Mouse (Mus musculus): ENCODE data around the gene Cnst. TPM values are rescaled to one million over a fixed set of nuclear protein-coding genes. Genes with fewer than 3 reads are reported as not detected.

The Cnst gene
- polyA plus RNA-seq, 1 experiment, result 25.8 TPM

- no peak overlapping the region for H3K27ac ChIP-seq (ENCODE audit: insufficient read depth, low read length)
- no peaks in the 10 kb centered on the region for H3K4me1 ChIP-seq (ENCODE audit: control insufficient read depth, insufficient read depth, low read length)
- TF ChIP-seq CTCF (IDR thresholded peaks at IDR 0.05; ENCODE audit: extremely low read depth, insufficient read depth, low read length) (no peak), POLR2A (IDR thresholded peaks at IDR 0.05; ENCODE audit: extremely low read depth, insufficient read depth, low read length) (no peak)
- no peak overlapping the region for H3K4me3 ChIP-seq (ENCODE audit: insufficient read depth, low read length)
These were observed 103.2 kb downstream of the Cnst start for GRCm38 (mm10) chr1:179649324-179649723.

- H3K27ac ChIP-seq (ENCODE audit: insufficient read depth, low read length), result no peak overlapping the region
- H3K4me3 ChIP-seq (ENCODE audit: insufficient read depth, low read length), result no peak overlapping the region
- no peaks in the 10 kb centered on the region for H3K4me1 ChIP-seq (ENCODE audit: control insufficient read depth, insufficient read depth, low read length)
- TF ChIP-seq CTCF (IDR thresholded peaks at IDR 0.05; ENCODE audit: extremely low read depth, insufficient read depth, low read length) (no peak), POLR2A (IDR thresholded peaks at IDR 0.05; ENCODE audit: extremely low read depth, insufficient read depth, low read length) (no peak)
These were observed 104.1 kb downstream of the Cnst start for GRCm38 (mm10) chr1:179650284-179650683.

- H3K4me3 ChIP-seq (ENCODE audit: insufficient read depth, low read length), result no peak overlapping the region
- no peaks in the 10 kb centered on the region for H3K4me1 ChIP-seq (ENCODE audit: control insufficient read depth, insufficient read depth, low read length)
- no peak overlapping the region for H3K27ac ChIP-seq (ENCODE audit: insufficient read depth, low read length)
- TF ChIP-seq POLR2A (IDR thresholded peaks at IDR 0.05; ENCODE audit: extremely low read depth, insufficient read depth, low read length) (no peak), CTCF (IDR thresholded peaks at IDR 0.05; ENCODE audit: extremely low read depth, insufficient read depth, low read length) (no peak)
These were observed 105.1 kb downstream of the Cnst start for GRCm38 (mm10) chr1:179651224-179651623.

- TF ChIP-seq CTCF (IDR thresholded peaks at IDR 0.05; ENCODE audit: extremely low read depth, insufficient read depth, low read length) (no peak), POLR2A (IDR thresholded peaks at IDR 0.05; ENCODE audit: extremely low read depth, insufficient read depth, low read length) (no peak)
- Histone ChIP-seq H3K4me1 (ENCODE audit: control insufficient read depth, insufficient read depth, low read length) (no peaks in the 10 kb centered on the region), H3K27ac (ENCODE audit: insufficient read depth, low read length) (no peak overlapping the region), H3K4me3 (ENCODE audit: insufficient read depth, low read length) (no peak overlapping the region)
These were observed 116.9 kb downstream of the Cnst start for GRCm38 (mm10) chr1:179663065-179663464.

- TF ChIP-seq POLR2A (IDR thresholded peaks at IDR 0.05; ENCODE audit: extremely low read depth, insufficient read depth, low read length) (no peak), CTCF (IDR thresholded peaks at IDR 0.05; ENCODE audit: extremely low read depth, insufficient read depth, low read length) (no peak)
These were observed 118.2 kb downstream of the Cnst start for GRCm38 (mm10) chr1:179664309-179664930.

GRCm38 (mm10) chr1:179666971-179667370 is 120.8 kb downstream of the Cnst start:
- H3K4me1 ChIP-seq (ENCODE audit: control insufficient read depth, insufficient read depth, low read length), result peaks cover 3% of the 10 kb centered on the region
- peak overlapping the region; percentile 79; the same call in 1 of the 2 replicates for H3K4me3 ChIP-seq (ENCODE audit: insufficient read depth, low read length)
- TF ChIP-seq POLR2A (IDR thresholded peaks at IDR 0.05; ENCODE audit: extremely low read depth, insufficient read depth, low read length) (no peak), CTCF (IDR thresholded peaks at IDR 0.05; ENCODE audit: extremely low read depth, insufficient read depth, low read length) (no peak)
- peak overlapping the region; percentile 18; the same call in 1 of the 2 replicates for H3K27ac ChIP-seq (ENCODE audit: insufficient read depth, low read length)

More at GRCm38 (mm10) chr1:179664309-179664930, 118.2 kb downstream of the Cnst start:
- Histone ChIP-seq H3K4me1 (ENCODE audit: control insufficient read depth, insufficient read depth, low read length) (peaks cover 3% of the 10 kb centered on the region), H3K4me3 (ENCODE audit: insufficient read depth, low read length) (no peak overlapping the region), H3K27ac (ENCODE audit: insufficient read depth, low read length) (no peak overlapping the region)

- Histone ChIP-seq H3K27ac (ENCODE audit: insufficient read depth, low read length) (peak overlapping the region; percentile 18; the same call in 1 of the 2 replicates), H3K4me3 (ENCODE audit: insufficient read depth, low read length) (peak overlapping the region; percentile 79), H3K4me1 (ENCODE audit: control insufficient read depth, insufficient read depth, low read length) (peaks cover 3% of the 10 kb centered on the region)
- TF ChIP-seq POLR2A (IDR thresholded peaks at IDR 0.05; ENCODE audit: extremely low read depth, insufficient read depth, low read length), result no peak
- TF ChIP-seq CTCF (IDR thresholded peaks at IDR 0.05; ENCODE audit: extremely low read depth, insufficient read depth, low read length), result no peak
These were observed 121.3 kb downstream of the Cnst start for GRCm38 (mm10) chr1:179667450-179667849.

- Histone ChIP-seq H3K27ac (ENCODE audit: insufficient read depth, low read length) (peak within 1 kb of the TSS; percentile 68; the same call in 1 of the 2 replicates), H3K4me3 (ENCODE audit: insufficient read depth, low read length) (peak within 1 kb of the TSS; percentile 79), H3K4me1 (ENCODE audit: control insufficient read depth, insufficient read depth, low read length) (peaks cover 3% of the 10 kb centered on the region)
- TF ChIP-seq CTCF (IDR thresholded peaks at IDR 0.05; ENCODE audit: extremely low read depth, insufficient read depth, low read length) (no peak), POLR2A (IDR thresholded peaks at IDR 0.05; ENCODE audit: extremely low read depth, insufficient read depth, low read length) (0 out of 2 replicates have a peak, but pooled peaks have one; percentile 10)
These were observed 122.0 kb downstream of the Cnst start, which contains the start of gene Sccpdh for GRCm38 (mm10) chr1:179668013-179668805. Gene Sccpdh, plus strand, starts transcription at chr1:179668210.

- Histone ChIP-seq H3K4me1 (ENCODE audit: control insufficient read depth, insufficient read depth, low read length) (peaks cover 3% of the 10 kb centered on the region), H3K27ac (ENCODE audit: insufficient read depth, low read length) (0 out of 2 replicates have a peak overlapping the region, but pooled peaks have one; percentile 29), H3K4me3 (ENCODE audit: insufficient read depth, low read length) (peak overlapping the region; percentile 79)
- TF ChIP-seq CTCF (IDR thresholded peaks at IDR 0.05; ENCODE audit: extremely low read depth, insufficient read depth, low read length), result no peak
- TF ChIP-seq POLR2A (IDR thresholded peaks at IDR 0.05; ENCODE audit: extremely low read depth, insufficient read depth, low read length), result no peak
These were observed 122.8 kb downstream of the Cnst start for GRCm38 (mm10) chr1:179668836-179669537.

All from cortical plate, adult 2 months (tissue).